Comparison of ENCODE assay signal across 8 mouse cellular contexts in genomic region chr9:65909837-65910236, GRCm38 (mm10). TPM values are rescaled to one million over a fixed set of nuclear protein-coding genes. Genes with fewer than 3 reads are reported as not detected.
DNase-seq lines count a peak whose midpoint lies in the region; ATAC-seq and TF ChIP-seq lines count a peak whose summit lies in the region.

No protein-coding gene starts in this region.

- 8% methylated on average over 4 of the region's 4 CpGs for WGBS in heart, embryonic 12.5 days
- 6% methylated on average over 4 of the region's 4 CpGs for WGBS in forebrain, embryonic 15.5 days
- 3% methylated on average over 4 of the region's 4 CpGs for WGBS in liver, embryonic 15.5 days (ENCODE audit: insufficient replicate concordance)

- TF ChIP-seq CTCF in E14TG2a.4 (conservative IDR thresholded peaks at IDR 0.05; ENCODE audit: low read length), result no peak

- no peaks in the 10 kb centered on the region for H3K27me3 ChIP-seq in heart, embryonic 12.5 days (replicated peaks)
- H3K27me3 ChIP-seq in E14TG2a.4 (ENCODE audit: insufficient read depth, low read length), result no peaks in the 10 kb centered on the region
- H3K27me3 ChIP-seq in forebrain, embryonic 15.5 days, result no peaks in the 10 kb centered on the region
- H3K27me3 ChIP-seq in liver, embryonic 15.5 days, result no peaks in the 10 kb centered on the region

- H3K36me3 ChIP-seq in heart, embryonic 12.5 days, result peaks cover 7% of the 10 kb centered on the region
- peaks cover 6% of the 10 kb centered on the region; the same call in 1 of the 2 replicates for H3K36me3 ChIP-seq in E14TG2a.4 (ENCODE audit: insufficient read depth, low read length)
- no peaks in the 10 kb centered on the region; the same call in 1 of the 2 replicates for H3K36me3 ChIP-seq in forebrain, embryonic 15.5 days
- peaks cover 15% of the 10 kb centered on the region for H3K36me3 ChIP-seq in liver, embryonic 15.5 days (replicated peaks)

- H3K4me3 ChIP-seq in heart, embryonic 12.5 days, result peak overlapping the region; percentile 90
- H3K4me3 ChIP-seq in E14TG2a.4 (replicated peaks; ENCODE audit: low read length), result peak overlapping the region; percentile 94
- H3K4me3 ChIP-seq in forebrain, embryonic 15.5 days, result peak overlapping the region; percentile 60
- H3K4me3 ChIP-seq in liver, embryonic 15.5 days (replicated peaks), result peak overlapping the region; percentile 95

- ATAC-seq in heart, embryonic 12.5 days (ENCODE audit: insufficient number of reproducible peaks, low FRiP score), result no peak
- ATAC-seq in forebrain, embryonic 15.5 days (replicated peaks), result no peak
- ATAC-seq in liver, embryonic 15.5 days (ENCODE audit: insufficient read depth), result no peak

- H3K27ac ChIP-seq in heart, embryonic 12.5 days (ENCODE audit: poor library complexity, severe bottlenecking), result peak overlapping the region; percentile 91
- H3K27ac ChIP-seq in forebrain, embryonic 15.5 days (replicated peaks), result peak overlapping the region; percentile 86
- H3K27ac ChIP-seq in liver, embryonic 15.5 days (replicated peaks), result peak overlapping the region; percentile 86

- H3K4me1 ChIP-seq in heart, embryonic 12.5 days (replicated peaks), result peaks cover 8% of the 10 kb centered on the region
- H3K4me1 ChIP-seq in E14TG2a.4 (replicated peaks; ENCODE audit: low read depth, low read length), result peaks cover 19% of the 10 kb centered on the region
- peaks cover 19% of the 10 kb centered on the region for H3K4me1 ChIP-seq in forebrain, embryonic 15.5 days
- H3K4me1 ChIP-seq in liver, embryonic 15.5 days (replicated peaks), result peaks cover 30% of the 10 kb centered on the region

- no peaks in the 10 kb centered on the region for H3K9me3 ChIP-seq in heart, embryonic 12.5 days (replicated peaks)
- H3K9me3 ChIP-seq in E14TG2a.4 (ENCODE audit: low read length), result no peaks in the 10 kb centered on the region
- H3K9me3 ChIP-seq in forebrain, embryonic 15.5 days, result no peaks in the 10 kb centered on the region
- H3K9me3 ChIP-seq in liver, embryonic 15.5 days (replicated peaks), result no peaks in the 10 kb centered on the region

- H3K4me2 ChIP-seq in heart, embryonic 12.5 days, result peak overlapping the region; percentile 75
- peak overlapping the region; percentile 78 for H3K4me2 ChIP-seq in forebrain, embryonic 15.5 days (replicated peaks)
- H3K4me2 ChIP-seq in liver, embryonic 15.5 days, result peak overlapping the region; percentile 89

- DNase-seq in heart, adult 11 months, result no peak
- DNase-seq in frontal cortex, adult 2 months (ENCODE audit: extremely low spot score in 1 of 2, low spot score in 1 of 2), result no peak
- no peak for DNase-seq in right cerebral cortex, adult 2 months (ENCODE audit: low spot score in 2 of 2)
- DNase-seq in natural killer cell, adult 2 months (ENCODE audit: low spot score in 2 of 2), result no peak

- peak overlapping the region; percentile 90 for H3K9ac ChIP-seq in heart, embryonic 12.5 days
- H3K9ac ChIP-seq in forebrain, embryonic 15.5 days (replicated peaks), result peak overlapping the region; percentile 53
- peak overlapping the region; percentile 83 for H3K9ac ChIP-seq in liver, embryonic 15.5 days

RNA-seq across cellular contexts. Expression of gene Csnk1g1, which starts 1.1 kb away (rescaled TPM):
- polyA plus RNA-seq in heart, embryonic 12.5 days (2016; fragmentation: Nextera tagmentation; extraction: Ambion mirVana), result 11.9 and 16.1 TPM in 2 replicates
- 22.8 and 23.4 TPM in 2 replicates for polyA plus RNA-seq in forebrain, embryonic 15.5 days (2015; fragmentation: Nextera tagmentation; extraction: Ambion mirVana)
- polyA plus RNA-seq in liver, embryonic 15.5 days (2015; fragmentation: Nextera tagmentation; extraction: Ambion mirVana), result 3.1 and 3.7 TPM in 2 replicates
- 20.3 and 22.4 TPM in 2 replicates for polyA plus RNA-seq in frontal cortex, adult 2 months (2012; rRNA removed)

RNA-seq across cellular contexts. Expression of gene Trip4, which starts 1.2 kb away (rescaled TPM):
- polyA plus RNA-seq in heart, embryonic 12.5 days (2016; fragmentation: Nextera tagmentation; extraction: Ambion mirVana), result 26.5 and 28.2 TPM in 2 replicates
- 26.6 and 27.4 TPM in 2 replicates for polyA plus RNA-seq in forebrain, embryonic 15.5 days (2015; fragmentation: Nextera tagmentation; extraction: Ambion mirVana)
- polyA plus RNA-seq in liver, embryonic 15.5 days (2015; fragmentation: Nextera tagmentation; extraction: Ambion mirVana), result 10.0 and 10.9 TPM in 2 replicates
- polyA plus RNA-seq in frontal cortex, adult 2 months (2012; rRNA removed), result 19.9 and 25.8 TPM in 2 replicates

RNA-seq across cellular contexts. Expression of gene Pclaf, which starts 19.8 kb away (rescaled TPM):
- polyA plus RNA-seq in heart, embryonic 12.5 days (2016; fragmentation: Nextera tagmentation; extraction: Ambion mirVana), result 116 and 120 TPM in 2 replicates
- polyA plus RNA-seq in forebrain, embryonic 15.5 days (2015; fragmentation: Nextera tagmentation; extraction: Ambion mirVana), result 81.0 and 86.0 TPM in 2 replicates
- polyA plus RNA-seq in liver, embryonic 15.5 days (2015; fragmentation: Nextera tagmentation; extraction: Ambion mirVana), result 77.9 and 88.8 TPM in 2 replicates
- 0.57 and 0.96 TPM in 2 replicates for polyA plus RNA-seq in frontal cortex, adult 2 months (2012; rRNA removed)

Comparison
In these comparisons a context has a peak if more than half of its experiments do, and no peak if none do; other contexts are left out.
1. RNA of gene Pclaf, which starts 19.8 kb away (polyA plus RNA-seq): 116 to 120 TPM in heart, embryonic 12.5 days, 77.9 to 88.8 TPM in liver, embryonic 15.5 days and 81.0 to 86.0 TPM in forebrain, embryonic 15.5 days; 0.57 to 0.96 TPM in frontal cortex, adult 2 months; every median in the first group is over 10 times any median in the second.
2. Peak in every context shown above with its lines, with median percentiles within 50 percentile points of each other: H3K27ac ChIP-seq, H3K4me2 ChIP-seq, H3K4me3 ChIP-seq and H3K9ac ChIP-seq.